Mouse (Mus musculus): ENCODE measurements around the gene Jak3.

DNA sequence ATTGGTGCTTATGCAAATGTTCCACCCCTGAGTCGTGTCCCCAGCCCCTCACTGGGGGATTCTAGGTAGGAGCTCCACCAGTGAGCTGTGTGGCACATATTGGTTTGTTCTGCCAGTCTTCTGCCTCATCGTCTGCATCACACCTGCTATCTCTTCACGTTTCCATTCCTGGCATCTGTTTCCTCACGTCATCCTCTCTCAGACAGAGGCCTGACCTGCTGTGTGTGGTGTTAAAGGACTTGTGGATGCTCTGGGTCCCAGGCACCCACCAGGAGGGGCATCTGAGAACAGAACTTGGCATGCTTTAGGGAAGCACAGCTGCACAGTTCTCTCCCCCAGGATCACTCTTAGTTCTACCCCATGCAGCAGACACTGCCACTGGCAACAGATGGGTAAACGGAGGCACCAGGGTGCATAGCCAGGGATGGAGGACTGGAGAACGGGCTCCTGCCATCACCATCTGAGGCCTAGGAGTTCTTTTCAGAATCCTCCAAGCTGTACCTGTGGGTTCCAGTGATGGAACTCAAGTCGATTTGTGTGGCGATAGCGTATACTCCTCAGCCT, 558 bp upstream of the Jak3 start:
- TF ChIP-seq CTCF (conservative IDR thresholded peaks at IDR 0.05; ENCODE audit: low read length) (no peak), POU5F1 (IDR thresholded peaks at IDR 0.05; ENCODE audit: borderline replicate concordance, low read length) (no peak)

Measured in E14TG2a.4 (cell line).